Mouse (Mus musculus) olfactory bulb, adult 2 months (tissue): ENCODE results near the gene Ntn1. TPM values are rescaled to one million over a fixed set of nuclear protein-coding genes. Genes with fewer than 3 reads are reported as not detected.

Source experiments
- H3K27ac ChIP-seq: fragments of 200-500 bp; 2 replicates; pipeline ENCODE4 v1.5.1; 2012; ENCODE audit warnings: low read depth, low read length; ENCODE audit not compliant: insufficient read depth
- H3K4me1 ChIP-seq: fragments of 200-500 bp; 2 replicates; pipeline ENCODE4 v1.6.1; 2012; ENCODE audit warnings: low read length; ENCODE audit not compliant: control insufficient read depth, insufficient read depth
- H3K4me3 ChIP-seq: fragments of 200-500 bp; 2 replicates; pipeline ENCODE4 v1.5.1; 2012; ENCODE audit warnings: mild to moderate bottlenecking, low read depth, low read length, moderate library complexity; ENCODE audit not compliant: insufficient read depth
- CTCF ChIP-seq: fragments of 200-500 bp; IDR thresholded peaks from 2 replicates; pipeline ENCODE4 v1.5.1; 2012; ENCODE audit warnings: low read depth, mild to moderate bottlenecking, low read length, moderate library complexity; ENCODE audit not compliant: insufficient read depth
- POLR2A ChIP-seq: fragments of 200-500 bp; IDR thresholded peaks from 2 replicates; pipeline ENCODE4 v1.6.1; 2012; ENCODE audit warnings: mild to moderate bottlenecking, low read depth, low read length, moderate library complexity; ENCODE audit not compliant: insufficient read depth
- WGBS: fragments of 180-500 bp; shearing (Covaris S2); methylation state at CpG from one replicate; pipeline ENCODE4 v1.1.7; 2018; 5-methylcytosine and 5-hydroxymethylcytosine counted together
- polyA plus RNA-seq: library from polyadenylated mRNA; stranded (reverse); fragments of >200 nt; gene quantifications from 2 replicates; pipeline ENCODE4 v1.2.4, GENCODE M21; 2012; ENCODE audit warnings: low replicate concordance; ENCODE audit not compliant: missing spikeins, insufficient read depth, insufficient read length

The Ntn1 gene
- polyA plus RNA-seq, 1 experiment: not detected

- Histone ChIP-seq H3K4me3 (no peak overlapping the region), H3K27ac (no peak overlapping the region), H3K4me1 (no peaks in the 10 kb centered on the region)
- TF ChIP-seq CTCF: no peak
- TF ChIP-seq POLR2A: no peak
- 74% methylated on average over 6 of the region's 6 CpGs for WGBS
These were observed 52.5 kb downstream of the Ntn1 start for GRCm38 (mm10) chr11:68348083-68348482.

- Histone ChIP-seq H3K27ac (no peak overlapping the region), H3K4me3 (no peak overlapping the region), H3K4me1 (no peaks in the 10 kb centered on the region)
- TF ChIP-seq CTCF (no peak), POLR2A (no peak)
- WGBS: 63% methylated on average over 5 of the region's 5 CpGs
These were observed 53.1 kb downstream of the Ntn1 start for GRCm38 (mm10) chr11:68347508-68347907.

- Histone ChIP-seq H3K4me3 (no peak overlapping the region), H3K27ac (no peak overlapping the region), H3K4me1 (peaks cover 4% of the 10 kb centered on the region; the same call in 1 of the 2 replicates)
- 95% methylated on average over 5 of the region's 5 CpGs for WGBS
- TF ChIP-seq CTCF (no peak), POLR2A (no peak)
These were observed 54.5 kb downstream of the Ntn1 start for GRCm38 (mm10) chr11:68346099-68346498.

GRCm38 (mm10) chr11:68344221-68344620 is 56.4 kb downstream of the Ntn1 start:
- no peak for TF ChIP-seq POLR2A
- TF ChIP-seq CTCF: no peak
- peaks cover 6% of the 10 kb centered on the region; the same call in 1 of the 2 replicates for H3K4me1 ChIP-seq
- H3K4me3 ChIP-seq: no peak overlapping the region
- WGBS: 62% methylated on average over 9 of the region's 9 CpGs
- no peak overlapping the region for H3K27ac ChIP-seq

GRCm38 (mm10) chr11:68342761-68343160 is 57.9 kb downstream of the Ntn1 start:
- no peak overlapping the region for H3K27ac ChIP-seq
- TF ChIP-seq CTCF: no peak
- TF ChIP-seq POLR2A: no peak
- 92% methylated on average over 5 of the region's 5 CpGs for WGBS
- no peak overlapping the region for H3K4me3 ChIP-seq
- H3K4me1 ChIP-seq: peaks cover 6% of the 10 kb centered on the region; the same call in 1 of the 2 replicates

GRCm38 (mm10) chr11:68342003-68342400 is 58.6 kb downstream of the Ntn1 start:
- H3K4me1 ChIP-seq: peaks cover 6% of the 10 kb centered on the region; the same call in 1 of the 2 replicates
- 66% methylated on average over 5 of the region's 5 CpGs for WGBS
- no peak for TF ChIP-seq CTCF
- no peak for TF ChIP-seq POLR2A
- H3K27ac ChIP-seq: no peak overlapping the region
- H3K4me3 ChIP-seq: no peak overlapping the region

GRCm38 (mm10) chr11:68341111-68342002 is 59.3 kb downstream of the Ntn1 start:
- 71% methylated on average over 13 of the region's 13 CpGs for WGBS
- no peak for TF ChIP-seq CTCF
- no peak for TF ChIP-seq POLR2A
- Histone ChIP-seq H3K27ac (no peak overlapping the region), H3K4me1 (peaks cover 6% of the 10 kb centered on the region; the same call in 1 of the 2 replicates), H3K4me3 (no peak overlapping the region)

- Histone ChIP-seq H3K27ac (no peak overlapping the region), H3K4me3 (no peak overlapping the region), H3K4me1 (peaks cover 6% of the 10 kb centered on the region; the same call in 1 of the 2 replicates)
- WGBS: 92% methylated on average over 3 of the region's 3 CpGs
- no peak for TF ChIP-seq POLR2A
- TF ChIP-seq CTCF: no peak
These were observed 60.3 kb downstream of the Ntn1 start for GRCm38 (mm10) chr11:68340366-68340765.

GRCm38 (mm10) chr11:68339856-68340255 is 60.8 kb downstream of the Ntn1 start:
- WGBS: 95% methylated on average over 13 of the region's 13 CpGs
- Histone ChIP-seq H3K27ac (no peak overlapping the region), H3K4me3 (no peak overlapping the region), H3K4me1 (peaks cover 6% of the 10 kb centered on the region; the same call in 1 of the 2 replicates)
- no peak for TF ChIP-seq CTCF
